Mouse (Mus musculus): ENCODE results near the gene Kcnj12.

DNA sequence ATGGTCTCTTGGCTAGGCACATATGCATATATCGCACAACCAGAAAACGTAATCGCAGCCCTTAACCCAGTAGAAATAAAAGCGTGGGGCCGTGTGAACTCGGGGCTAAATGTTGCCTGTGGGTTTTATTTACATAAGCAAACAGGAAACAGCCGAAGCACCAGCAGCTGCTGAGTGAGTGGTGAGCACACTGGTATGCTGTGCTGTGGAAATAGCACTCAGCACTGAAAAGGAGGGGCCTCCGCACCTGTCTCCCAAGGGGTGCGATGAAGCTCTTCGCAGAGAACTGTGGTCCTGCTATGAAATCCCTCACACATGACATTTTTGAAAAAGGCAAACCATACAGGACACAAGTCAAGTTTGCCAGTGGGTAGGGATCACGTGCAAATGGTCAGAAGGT, 47.3 kb upstream of the Kcnj12 start:
- no peak for TF ChIP-seq TAL1 (IDR thresholded peaks at IDR 0.05; ENCODE audit: low read length)
- TF ChIP-seq GATA1 (IDR thresholded peaks at IDR 0.05; ENCODE audit: low read length): no peak
